Mouse (Mus musculus) skeletal muscle tissue, postnatal 0 days (tissue): ENCODE measurements around the gene Xpr1. TPM values are rescaled to one million over a fixed set of nuclear protein-coding genes. Genes with fewer than 3 reads are reported as not detected.

Experiments
- microRNA-seq, 2 experiments: library from miRNA; unstranded; fragments of <30 nt; microRNA quantifications; one replicate each; pipeline ENCODE4; 2016
- polyA plus RNA-seq: library from polyadenylated mRNA; unstranded; fragments of >200 nt; fragmentation: Nextera tagmentation; extraction: Ambion mirVana; gene quantifications from 2 replicates; pipeline ENCODE4 v1.2.1, GENCODE M21; 2015

Gene Xpr1
- 2.2 and 2.5 TPM in 2 replicates for polyA plus RNA-seq

GRCm38 (mm10) chr1:155416701-155417677 is at the start of gene Xpr1:
Gene Xpr1 (minus strand): TSS chr1:155417415.

DNA sequence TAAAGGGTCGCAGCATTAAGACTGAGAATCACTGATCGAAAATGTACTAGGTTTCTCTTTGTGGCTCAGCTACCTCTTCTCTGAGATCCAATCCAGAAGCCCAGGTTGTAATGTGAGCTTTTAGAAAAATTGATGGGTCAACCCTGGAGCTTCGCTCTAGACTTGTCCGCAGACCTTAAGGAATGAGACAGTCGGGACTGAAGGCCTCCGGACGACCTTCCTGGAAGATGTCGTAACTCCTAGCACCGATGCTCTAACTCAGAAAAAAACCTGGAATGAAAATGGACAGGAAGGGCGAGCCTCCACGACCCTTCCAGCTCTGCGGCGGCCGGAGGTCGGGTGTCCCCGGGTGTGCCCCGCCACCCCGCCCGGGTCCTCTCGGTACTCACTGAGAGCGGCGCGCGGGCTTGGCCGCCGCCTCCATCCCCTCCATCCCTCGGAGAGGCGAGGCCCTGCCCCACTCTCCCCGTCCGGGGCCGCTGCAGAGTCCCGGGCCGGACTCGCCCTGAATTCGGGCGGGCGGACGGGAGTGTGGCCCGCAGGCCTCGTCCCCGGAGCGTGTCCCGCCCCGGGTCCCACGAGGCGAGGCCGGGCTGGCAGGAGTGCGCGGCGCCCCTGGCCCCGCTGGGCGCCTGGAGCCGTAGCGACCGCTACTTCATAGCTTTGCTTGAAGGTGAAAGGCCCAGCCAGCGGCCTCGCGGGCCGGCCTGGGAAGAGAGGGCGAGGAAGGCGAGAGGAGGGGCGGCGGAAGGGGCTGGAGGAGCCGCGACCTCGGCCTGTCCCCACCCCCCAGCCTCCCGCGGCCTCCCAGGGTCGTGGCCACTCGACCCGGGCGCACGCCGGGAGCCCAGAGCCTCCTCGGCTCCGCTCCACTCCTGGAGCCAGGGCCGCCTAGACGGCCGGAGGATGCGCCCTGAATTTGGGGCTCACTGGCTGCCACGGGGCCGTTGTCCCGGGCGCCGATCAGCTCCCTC is 173.1 kb downstream of the Xpr1 start, which contains the start of gene BC034090:
BC034090 (minus strand) TSS at position 648 of the 974 bp plus-strand sequence.

Small RNA genes within 50 kb of the gene (microRNA-seq; reads per million reads assigned to microRNA genes)
- 0 reads per million in 2 experiments for gene Gm22569

Other genes starting within 250 kb of the Xpr1 start
- gene BC034090, start 173.0 kb downstream of the Xpr1 start, polyA plus RNA-seq: 2.7 and 3.6 TPM in 2 replicates
- 55.3 and 58.6 TPM in 2 replicates for gene Acbd6, start 140.7 kb upstream of the Xpr1 start, polyA plus RNA-seq